25 mouse cellular contexts compared by ENCODE assay signal in genomic region chrX:38422396-38422795, GRCm38 (mm10). TPM values are rescaled to one million over a fixed set of nuclear protein-coding genes. Genes with fewer than 3 reads are reported as not detected.
DNase-seq lines count a peak whose midpoint lies in the region; ATAC-seq lines count a peak whose summit lies in the region.
"Had no signal": no experiment of that assay in that cellular context is flagged by ENCODE, and none has a peak within 500 bp of the region (broad histone marks: within the 10 kb centered on the region; RNA-seq: fewer than 3 reads in every experiment).

No protein-coding gene starts in this region.

- H3K4me3 ChIP-seq in heart, embryonic 13.5 days, result no peak overlapping the region
- H3K4me3 ChIP-seq in heart, embryonic 11.5 days (ENCODE audit: low read depth, low read length), result no peak overlapping the region
- no peak overlapping the region for H3K4me3 ChIP-seq in heart, embryonic 16.5 days (ENCODE audit: low read length)
- no peak overlapping the region for H3K4me3 ChIP-seq in heart, embryonic 12.5 days
- H3K4me3 ChIP-seq: forebrain, embryonic 10.5 days; forebrain, embryonic 13.5 days; hindbrain, embryonic 10.5 days; hindbrain, embryonic 13.5 days had no signal

- no peaks in the 10 kb centered on the region for H3K4me1 ChIP-seq in heart, embryonic 13.5 days
- no peaks in the 10 kb centered on the region for H3K4me1 ChIP-seq in heart, embryonic 11.5 days (ENCODE audit: control insufficient read depth, insufficient read depth, low read length)
- 0 out of 2 replicates have a peak, but pooled peaks cover 2% of the 10 kb centered on the region for H3K4me1 ChIP-seq in heart, embryonic 16.5 days (ENCODE audit: control insufficient read depth, insufficient read depth, low read length)
- H3K4me1 ChIP-seq in heart, embryonic 12.5 days (replicated peaks), result no peaks in the 10 kb centered on the region
- H3K4me1 ChIP-seq: forebrain, embryonic 10.5 days; forebrain, embryonic 13.5 days; hindbrain, embryonic 10.5 days; hindbrain, embryonic 13.5 days had no signal

- H3K27me3 ChIP-seq in heart, embryonic 13.5 days (replicated peaks), result no peaks in the 10 kb centered on the region
- no peaks in the 10 kb centered on the region for H3K27me3 ChIP-seq in heart, embryonic 11.5 days (ENCODE audit: control insufficient read depth, insufficient read depth, low read length)
- no peaks in the 10 kb centered on the region for H3K27me3 ChIP-seq in heart, embryonic 16.5 days (ENCODE audit: control insufficient read depth, insufficient read depth, low read length)
- H3K27me3 ChIP-seq in heart, embryonic 12.5 days (replicated peaks), result no peaks in the 10 kb centered on the region
- H3K27me3 ChIP-seq: forebrain, embryonic 13.5 days; hindbrain, embryonic 13.5 days had no signal

- H3K27ac ChIP-seq in heart, embryonic 13.5 days (replicated peaks), result peak overlapping the region; percentile 68
- no peak overlapping the region for H3K27ac ChIP-seq in heart, embryonic 11.5 days (ENCODE audit: low read depth, low read length)
- H3K27ac ChIP-seq in heart, embryonic 16.5 days (ENCODE audit: low read length), result peak overlapping the region; percentile 61
- no peak overlapping the region for H3K27ac ChIP-seq in heart, embryonic 12.5 days (ENCODE audit: poor library complexity, severe bottlenecking)
- H3K27ac ChIP-seq: forebrain, embryonic 10.5 days; forebrain, embryonic 13.5 days; hindbrain, embryonic 10.5 days; hindbrain, embryonic 13.5 days; hindbrain, postnatal 0 days had no signal

- no peak overlapping the region for H3K4me2 ChIP-seq in heart, embryonic 13.5 days
- no peak overlapping the region for H3K4me2 ChIP-seq in heart, embryonic 11.5 days
- H3K4me2 ChIP-seq in heart, embryonic 16.5 days (ENCODE audit: low read depth, low read length), result no peak overlapping the region
- H3K4me2 ChIP-seq in heart, embryonic 12.5 days, result no peak overlapping the region
- H3K4me2 ChIP-seq: forebrain, embryonic 13.5 days; hindbrain, embryonic 13.5 days had no signal

- H3K9ac ChIP-seq in heart, embryonic 13.5 days, result no peak overlapping the region
- H3K9ac ChIP-seq in heart, embryonic 11.5 days (ENCODE audit: low read depth, low read length), result no peak overlapping the region
- H3K9ac ChIP-seq in heart, embryonic 16.5 days (ENCODE audit: low read length), result no peak overlapping the region
- H3K9ac ChIP-seq in heart, embryonic 12.5 days, result no peak overlapping the region
- H3K9ac ChIP-seq: forebrain, embryonic 13.5 days; hindbrain, embryonic 13.5 days had no signal

- no peaks in the 10 kb centered on the region for H3K9me3 ChIP-seq in heart, embryonic 13.5 days
- H3K9me3 ChIP-seq in heart, embryonic 11.5 days (replicated peaks; ENCODE audit: control insufficient read depth, low read length), result no peaks in the 10 kb centered on the region
- no peaks in the 10 kb centered on the region for H3K9me3 ChIP-seq in heart, embryonic 16.5 days (replicated peaks; ENCODE audit: control insufficient read depth, low read length)
- no peaks in the 10 kb centered on the region for H3K9me3 ChIP-seq in heart, embryonic 12.5 days (replicated peaks)
- H3K9me3 ChIP-seq: forebrain, embryonic 10.5 days; forebrain, embryonic 13.5 days; hindbrain, embryonic 10.5 days; hindbrain, embryonic 13.5 days had no signal

- DNase-seq in adrenal gland, postnatal 10 days, result peak; percentile 29
- no peak for DNase-seq in adrenal gland, postnatal 36 days
- peak; percentile 17 for DNase-seq in 416B (ENCODE audit: low read depth)
- DNase-seq in right cerebral cortex, adult 2 months (ENCODE audit: low spot score in 2 of 2), result no peak
- DNase-seq: adrenal gland, postnatal 25 days; cerebellum, adult 18-20 months; cerebellum, adult 9-10 months; cerebellum, postnatal 14 days; gastrocnemius, postnatal 25 days; heart, adult 18-20 months; heart, postnatal 36 days; kidney, adult 18-20 months had no signal

- ATAC-seq in heart, embryonic 13.5 days (ENCODE audit: extremely low read depth, insufficient number of reproducible peaks, low FRiP score, low TSS enrichment), result no peak
- no peak for ATAC-seq in heart, embryonic 11.5 days (replicated peaks; ENCODE audit: insufficient number of reproducible peaks, low FRiP score, low TSS enrichment)
- no peak for ATAC-seq in heart, embryonic 16.5 days (replicated peaks; ENCODE audit: extremely low read depth, insufficient read depth, low FRiP score)
- no peak for ATAC-seq in heart, embryonic 12.5 days (ENCODE audit: insufficient number of reproducible peaks, low FRiP score)
- ATAC-seq: CD4-positive, CD25-positive, alpha-beta regulatory T cell, adult 4 months; forebrain, embryonic 13.5 days; forebrain, embryonic 16.5 days; hindbrain, postnatal 0 days; inflammation-experienced regulatory T-cells, adult 6 months; intestine, embryonic 16.5 days had no signal

- H3K36me3 ChIP-seq in heart, embryonic 13.5 days, result peaks cover 39% of the 10 kb centered on the region
- H3K36me3 ChIP-seq in heart, embryonic 11.5 days (ENCODE audit: control insufficient read depth, insufficient read depth, low read length), result no peaks in the 10 kb centered on the region
- H3K36me3 ChIP-seq in heart, embryonic 16.5 days (ENCODE audit: control insufficient read depth, insufficient read depth), result 0 out of 2 replicates have a peak, but pooled peaks cover 7% of the 10 kb centered on the region
- peaks cover 22% of the 10 kb centered on the region for H3K36me3 ChIP-seq in heart, embryonic 12.5 days

- WGBS in heart, embryonic 13.5 days, result 58% methylated on average over 3 of the region's 3 CpGs
- WGBS in heart, embryonic 11.5 days (ENCODE audit: insufficient replicate concordance), result 80% methylated on average over 3 of the region's 3 CpGs
- WGBS in heart, embryonic 16.5 days, result 51% methylated on average over 3 of the region's 3 CpGs
- WGBS in heart, embryonic 12.5 days, result 61% methylated on average over 3 of the region's 3 CpGs

RNA-seq across cellular contexts. Expression of gene Lamp2, which starts 33.9 kb away (rescaled TPM):
- 100 to 1,000 TPM; 166 to 197 TPM for total RNA-seq in adrenal gland, postnatal 10 days (2021)
- 100 to 1,000 TPM; 259 to 268 TPM for total RNA-seq in adrenal gland, postnatal 36 days (2021)
- 122 and 129 TPM in 2 replicates for polyA plus RNA-seq in heart, embryonic 13.5 days (2015; fragmentation: Nextera tagmentation; extraction: Ambion mirVana)
- polyA plus RNA-seq in heart, embryonic 11.5 days (2014; fragmentation: Nextera tagmentation; extraction: Ambion mirVana), result 137 and 160 TPM in 2 replicates
- 137 and 161 TPM in 2 replicates for polyA plus RNA-seq in heart, embryonic 16.5 days (2015; fragmentation: Nextera tagmentation; extraction: Ambion mirVana)
- polyA plus RNA-seq in heart, embryonic 12.5 days (2016; fragmentation: Nextera tagmentation; extraction: Ambion mirVana), result 149 and 153 TPM in 2 replicates

Comparison
In these comparisons a context has a peak if more than half of its experiments do, and no peak if none do; other contexts are left out.
1. DNase-seq: peak in adrenal gland, postnatal 10 days (single experiment) and 416B (single experiment); none in adrenal gland, postnatal 36 days (0 of 2) and right cerebral cortex, adult 2 months (0 of 2).
2. H3K27ac ChIP-seq: peak in heart, embryonic 13.5 days (single experiment) and heart, embryonic 16.5 days (single experiment); none in heart, embryonic 11.5 days (single experiment) and heart, embryonic 12.5 days (single experiment).